In the genomic region with DNA sequence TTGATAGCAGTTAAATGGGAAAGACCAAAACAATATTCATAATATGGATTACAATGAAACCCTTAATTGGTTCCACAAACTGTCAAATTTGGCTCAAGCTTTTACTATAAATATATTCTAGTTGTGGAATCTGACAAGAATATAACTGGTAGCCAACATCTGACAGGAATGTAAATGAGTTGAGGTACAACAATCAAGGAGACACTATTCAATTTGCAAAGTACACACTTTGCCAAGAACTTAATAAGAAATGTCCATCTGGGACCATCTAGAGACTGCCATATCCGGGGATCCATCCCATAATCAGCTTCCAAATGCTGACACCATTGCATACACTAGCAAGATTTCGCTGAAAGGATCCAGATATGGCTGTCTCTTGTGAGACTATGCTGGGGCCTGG, we compare ENCODE assay signal across 27 mouse cellular contexts.
"Had no signal": no experiment of that assay in that cellular context is flagged by ENCODE, and none has a peak within 500 bp of the region (broad histone marks: within the 10 kb centered on the region; RNA-seq: fewer than 3 reads in every experiment).

No protein-coding gene starts in this region.

- H3K36me3 ChIP-seq: heart, embryonic 13.5 days; heart, embryonic 15.5 days; hindbrain, embryonic 13.5 days; hindbrain, embryonic 15.5 days; kidney, embryonic 15.5 days; limb, embryonic 13.5 days; limb, embryonic 15.5 days; liver, embryonic 12.5 days had no signal

- H3K4me1 ChIP-seq: heart, embryonic 13.5 days; heart, embryonic 15.5 days; hindbrain, embryonic 13.5 days; hindbrain, embryonic 15.5 days; kidney, embryonic 15.5 days; limb, embryonic 13.5 days; limb, embryonic 15.5 days; liver, embryonic 12.5 days had no signal

- H3K4me2 ChIP-seq: heart, embryonic 11.5 days; heart, embryonic 13.5 days; heart, embryonic 15.5 days; hindbrain, embryonic 13.5 days; hindbrain, embryonic 15.5 days; kidney, embryonic 15.5 days; limb, embryonic 13.5 days; limb, embryonic 15.5 days; liver, embryonic 12.5 days had no signal

- H3K4me3 ChIP-seq: heart, adult 2 months; heart, embryonic 13.5 days; heart, embryonic 15.5 days; hindbrain, embryonic 13.5 days; hindbrain, embryonic 15.5 days; kidney, embryonic 15.5 days; limb, embryonic 13.5 days; limb, embryonic 15.5 days; liver, embryonic 12.5 days had no signal

- DNase-seq: gastrocnemius, postnatal 14 days; gastrocnemius, postnatal 36 days; heart, adult 11 months; heart, adult 2 months; heart, postnatal 14 days; heart, postnatal 36 days; kidney, adult 11 months; kidney, adult 2 months; kidney, adult 9 months; kidney, postnatal 14 days; kidney, postnatal 36 days; layer of hippocampus, adult 9-11 months; layer of hippocampus, postnatal 36 days; left cerebral cortex, postnatal 4 days had no signal

- H3K27ac ChIP-seq: heart, adult 2 months; heart, embryonic 13.5 days; heart, embryonic 15.5 days; hindbrain, embryonic 13.5 days; hindbrain, embryonic 15.5 days; hindbrain, postnatal 0 days; kidney, embryonic 15.5 days; kidney, postnatal 0 days; limb, embryonic 13.5 days; limb, embryonic 15.5 days; liver, embryonic 12.5 days; liver, embryonic 14.5 days had no signal

- H3K27me3 ChIP-seq: heart, embryonic 13.5 days; heart, embryonic 15.5 days; hindbrain, embryonic 13.5 days; hindbrain, embryonic 15.5 days; kidney, embryonic 15.5 days; limb, embryonic 13.5 days; limb, embryonic 15.5 days; liver, embryonic 12.5 days had no signal

- H3K9me3 ChIP-seq: heart, embryonic 13.5 days; heart, embryonic 15.5 days; hindbrain, embryonic 13.5 days; hindbrain, embryonic 15.5 days; kidney, embryonic 15.5 days; limb, embryonic 13.5 days; limb, embryonic 15.5 days; liver, embryonic 12.5 days had no signal

- ATAC-seq: hindbrain, postnatal 0 days; intestine, embryonic 16.5 days; liver, embryonic 12.5 days had no signal

- H3K9ac ChIP-seq: heart, embryonic 13.5 days; heart, embryonic 15.5 days; hindbrain, embryonic 13.5 days; hindbrain, embryonic 15.5 days; kidney, embryonic 15.5 days; limb, embryonic 13.5 days; limb, embryonic 15.5 days; liver, embryonic 12.5 days; liver, embryonic 14.5 days had no signal
